Mouse (Mus musculus) thymus, adult 2 months (tissue): ENCODE measurements around the gene Tanc1. TPM values are rescaled to one million over a fixed set of nuclear protein-coding genes. Genes with fewer than 3 reads are reported as not detected.

ENCODE experiments used
- DNase-seq: peaks from one replicate; pipeline ENCODE4 v3.0.0; 2021
- H3K27ac ChIP-seq: fragments of 200-500 bp; 2 replicates; pipeline ENCODE4 v1.5.1; 2012; ENCODE audit warnings: low read length, control low read depth; ENCODE audit not compliant: control insufficient read depth, insufficient read depth
- H3K27me3 ChIP-seq: fragments of 200-500 bp; 2 replicates; pipeline ENCODE4 v1.6.1; 2012; ENCODE audit warnings: mild to moderate bottlenecking, low read length, moderate library complexity, mixed read lengths; ENCODE audit not compliant: control insufficient read depth, insufficient read depth
- H3K36me3 ChIP-seq: fragments of 200-500 bp; 2 replicates; pipeline ENCODE4 v1.6.1; 2012; ENCODE audit warnings: mild to moderate bottlenecking, low read length, moderate library complexity; ENCODE audit not compliant: control insufficient read depth, insufficient read depth
- H3K4me1 ChIP-seq: fragments of 200-500 bp; replicated peaks from 2 replicates; pipeline ENCODE4 v1.6.1; 2012; ENCODE audit warnings: low read length; ENCODE audit not compliant: control insufficient read depth, insufficient read depth
- H3K4me3 ChIP-seq: fragments of 200-500 bp; 2 replicates; pipeline ENCODE4 v1.5.1; 2012; ENCODE audit warnings: mild to moderate bottlenecking, low read length, control low read depth, moderate library complexity; ENCODE audit not compliant: control insufficient read depth, insufficient read depth
- CTCF ChIP-seq: fragments of 200-500 bp; IDR thresholded peaks from 2 replicates; pipeline ENCODE4 v1.5.1; 2012; ENCODE audit warnings: mild to moderate bottlenecking, control low read depth, low read length, moderate library complexity, borderline replicate concordance; ENCODE audit not compliant: control insufficient read depth, poor library complexity, insufficient read depth; ENCODE audit errors: extremely low read depth
- POLR2A ChIP-seq: fragments of 200-500 bp; IDR thresholded peaks from 2 replicates; pipeline ENCODE4 v1.6.1; 2012; ENCODE audit warnings: mild to moderate bottlenecking, low read length, control low read depth, moderate library complexity; ENCODE audit not compliant: control insufficient read depth, poor library complexity, insufficient read depth; ENCODE audit errors: extremely low read depth
- WGBS: fragments of 180-500 bp; shearing (Covaris S2); methylation state at CpG from one replicate; pipeline ENCODE4 v1.1.7; 2018; 5-methylcytosine and 5-hydroxymethylcytosine counted together
- polyA plus RNA-seq: library from polyadenylated mRNA; depleted of rRNA; stranded (reverse); fragments of >200 nt; gene quantifications from 2 replicates; pipeline ENCODE4 v1.2.3, GENCODE M21; 2012

The Tanc1 gene
- polyA plus RNA-seq, 1 experiment = 7.3 TPM

GRCm38 (mm10) chr2:59611216-59611810 is 529 bp upstream of the Tanc1 start:
- no peak for DNase-seq
- peaks cover 3% of the 10 kb centered on the region; the same call in 1 of the 2 replicates for H3K27me3 ChIP-seq
- H3K36me3 ChIP-seq = no peaks in the 10 kb centered on the region
- H3K27ac ChIP-seq = no peak overlapping the region
- 22% methylated on average over 14 of the region's 14 CpGs for WGBS
- peaks cover 12% of the 10 kb centered on the region for H3K4me1 ChIP-seq
- TF ChIP-seq CTCF = no peak
- TF ChIP-seq POLR2A = no peak
- peak overlapping the region; percentile 79 for H3K4me3 ChIP-seq

DNA sequence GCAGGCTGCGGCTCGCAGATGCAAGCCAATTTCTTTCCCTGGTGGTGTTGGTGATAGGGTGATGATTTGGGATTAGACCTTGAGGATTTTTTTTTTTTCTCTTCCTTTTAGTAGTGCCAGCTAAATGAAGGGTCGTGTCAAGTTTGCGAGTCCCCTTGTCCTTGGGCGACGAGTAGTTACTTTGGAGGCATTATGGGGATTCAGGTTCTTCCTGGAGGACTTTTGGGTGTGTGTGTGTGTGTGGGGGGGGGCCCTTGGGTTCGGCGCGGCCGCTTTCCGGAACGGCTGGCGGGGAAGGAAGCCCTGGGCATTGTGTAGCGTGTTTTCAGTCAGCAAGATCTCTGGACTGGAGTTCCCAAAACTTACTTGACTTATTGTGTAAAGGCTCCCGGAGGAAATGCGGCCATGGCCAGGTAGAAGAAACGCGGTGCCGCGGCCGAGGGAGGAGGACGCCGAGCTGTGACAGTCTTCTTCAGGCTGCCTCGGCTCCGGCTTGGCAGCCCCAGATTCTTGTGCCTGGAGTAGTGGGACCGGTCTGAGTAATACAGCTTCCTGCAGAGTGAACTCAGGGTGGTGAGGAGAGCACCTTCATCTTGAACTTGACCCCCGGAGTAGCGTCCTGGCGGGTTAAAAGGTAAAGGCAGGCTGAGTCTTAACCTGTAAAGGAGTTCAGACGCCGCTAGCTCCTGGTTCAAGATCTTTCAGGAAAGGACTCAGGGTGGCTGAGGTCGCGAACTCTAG is 1.1 kb downstream of the Tanc1 start:
- DNase-seq = peak; percentile 17
- TF ChIP-seq CTCF = no peak
- no peak for TF ChIP-seq POLR2A
- Histone ChIP-seq H3K4me1 (peaks cover 14% of the 10 kb centered on the region), H3K4me3 (peak overlapping the region; percentile 79), H3K36me3 (no peaks in the 10 kb centered on the region), H3K27me3 (peaks cover 3% of the 10 kb centered on the region; the same call in 1 of the 2 replicates), H3K27ac (peak overlapping the region; percentile 17; the same call in 1 of the 2 replicates)
- 1% methylated on average over 33 of the region's 33 CpGs for whole genome bisulfite sequencing

GRCm38 (mm10) chr2:59613474-59614019 is 1.7 kb downstream of the Tanc1 start:
- TF ChIP-seq CTCF = no peak
- TF ChIP-seq POLR2A = no peak
- Histone ChIP-seq H3K27me3 (peaks cover 3% of the 10 kb centered on the region; the same call in 1 of the 2 replicates), H3K27ac (peak overlapping the region; percentile 17; the same call in 1 of the 2 replicates), H3K4me1 (peaks cover 14% of the 10 kb centered on the region), H3K36me3 (no peaks in the 10 kb centered on the region), H3K4me3 (peak overlapping the region; percentile 79)
- no peak for DNase-seq
- 46% methylated on average over 9 of the region's 9 CpGs for WGBS

DNA sequence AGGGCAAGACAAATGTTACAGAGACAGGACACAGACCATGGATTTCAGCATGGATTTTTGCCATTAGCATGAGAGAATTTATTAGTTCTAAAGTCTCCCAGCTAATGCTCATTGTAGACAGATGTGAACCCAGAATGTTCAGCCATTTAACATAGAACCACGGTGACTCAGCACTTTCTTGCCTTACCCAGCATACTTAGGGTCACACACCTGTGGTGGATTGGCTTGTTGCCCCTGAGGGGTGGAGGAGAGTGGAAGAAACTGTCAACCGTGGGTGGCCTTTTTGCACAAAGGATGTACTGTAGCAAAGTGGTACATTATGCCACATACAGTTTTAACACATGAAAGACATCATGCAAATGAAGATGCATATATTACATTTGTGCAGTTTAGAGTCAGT is 5.0 kb downstream of the Tanc1 start:
- no peak for DNase-seq
- TF ChIP-seq CTCF (no peak), POLR2A (no peak)
- Histone ChIP-seq H3K27me3 (peaks cover 3% of the 10 kb centered on the region; the same call in 1 of the 2 replicates), H3K36me3 (no peaks in the 10 kb centered on the region), H3K4me1 (peaks cover 9% of the 10 kb centered on the region), H3K27ac (no peak overlapping the region), H3K4me3 (no peak overlapping the region)
- WGBS = 25% methylated on average over 2 of the region's 2 CpGs

GRCm38 (mm10) chr2:59618996-59619395 is 7.2 kb downstream of the Tanc1 start:
- TF ChIP-seq CTCF = no peak
- Histone ChIP-seq H3K4me1 (peaks cover 5% of the 10 kb centered on the region; the same call in 1 of the 2 replicates), H3K36me3 (no peaks in the 10 kb centered on the region), H3K27me3 (no peaks in the 10 kb centered on the region), H3K4me3 (no peak overlapping the region), H3K27ac (no peak overlapping the region)
- WGBS = 98% methylated on average over 7 of the region's 7 CpGs
- no peak for DNase-seq

DNA sequence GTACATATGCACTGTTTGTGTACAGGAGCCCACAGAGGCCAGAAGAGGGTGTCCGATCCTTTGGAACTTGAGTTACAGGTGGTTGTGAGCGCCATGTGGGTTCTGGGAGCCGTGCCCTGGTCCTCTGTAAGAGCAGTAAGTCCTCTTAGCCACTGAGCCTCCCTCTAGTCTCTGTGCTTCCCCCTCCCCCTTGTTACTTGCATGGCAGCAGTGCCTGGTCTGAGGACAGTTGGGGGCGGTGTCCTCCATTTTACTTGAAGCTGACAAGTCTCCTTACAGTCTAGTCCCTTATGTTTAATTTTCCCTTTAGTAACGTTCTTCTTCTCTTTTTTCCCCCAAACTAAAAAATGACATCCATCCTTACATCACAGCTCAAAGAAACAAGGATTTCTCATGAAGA is 8.8 kb downstream of the Tanc1 start:
- 90% methylated on average over 5 of the region's 5 CpGs for WGBS
- no peak overlapping the region for H3K27ac ChIP-seq
- no peaks in the 10 kb centered on the region for H3K36me3 ChIP-seq
- TF ChIP-seq CTCF (no peak), POLR2A (no peak)
- DNase-seq = no peak
- no peaks in the 10 kb centered on the region for H3K27me3 ChIP-seq
- H3K4me3 ChIP-seq = no peak overlapping the region
- H3K4me1 ChIP-seq = peaks cover 5% of the 10 kb centered on the region; the same call in 1 of the 2 replicates
